Mouse (Mus musculus): ENCODE results near the gene Ndufb10. TPM values are rescaled to one million over a fixed set of nuclear protein-coding genes. Genes with fewer than 3 reads are reported as not detected.

The Ndufb10 gene
- polyA plus RNA-seq, 1 experiment from 2014 or later: 349 TPM

- 0 out of 2 replicates have a peak, but pooled peaks cover 6% of the 10 kb centered on the region for H3K4me1 ChIP-seq (ENCODE audit: control insufficient read depth, insufficient read depth, low read length)
- WGBS: 30% methylated on average over 4 of the region's 4 CpGs
- no peaks in the 10 kb centered on the region for H3K9me3 ChIP-seq (ENCODE audit: control insufficient read depth, low read length)
- peaks cover 47% of the 10 kb centered on the region for H3K27me3 ChIP-seq (ENCODE audit: control insufficient read depth, insufficient read depth, low read length)
- no peak overlapping the region for H3K4me2 ChIP-seq (ENCODE audit: low read depth, low read length)
- no peak overlapping the region for H3K27ac ChIP-seq (ENCODE audit: low read depth, low read length)
- H3K9ac ChIP-seq (replicated peaks; ENCODE audit: low read depth, low read length): no peak overlapping the region
- H3K4me3 ChIP-seq (ENCODE audit: low read depth, low read length): no peak overlapping the region
- no peaks in the 10 kb centered on the region for H3K36me3 ChIP-seq (ENCODE audit: control insufficient read depth, insufficient read depth, low read length)
- ATAC-seq (ENCODE audit: low read depth): no peak
These were observed 27.2 kb upstream of the Ndufb10 start for GRCm38 (mm10) chr17:24751528-24751927.

DNA sequence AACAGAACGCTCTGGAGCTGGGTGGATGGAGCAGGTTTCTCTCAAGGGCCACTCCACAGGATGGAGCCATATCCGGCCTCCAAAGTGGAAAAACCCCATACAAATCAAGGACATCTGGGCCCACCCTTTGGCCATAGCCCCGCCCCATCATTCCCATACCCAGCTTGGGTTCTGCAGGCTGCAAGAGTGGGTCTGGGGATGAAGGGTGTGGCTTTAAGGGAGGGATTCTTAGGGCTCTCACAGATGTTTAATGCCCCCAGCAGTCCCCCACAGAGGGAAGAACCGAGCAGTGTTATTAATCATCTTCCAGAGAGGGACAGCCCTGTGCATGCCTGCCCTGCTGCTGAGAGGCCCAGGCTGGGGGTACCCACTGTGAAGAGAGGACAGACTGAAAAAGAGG, 22.7 kb upstream of the Ndufb10 start:
- Histone ChIP-seq H3K4me2 (ENCODE audit: low read depth, low read length) (no peak overlapping the region), H3K4me3 (ENCODE audit: low read depth, low read length) (no peak overlapping the region), H3K9ac (replicated peaks; ENCODE audit: low read depth, low read length) (0 out of 2 replicates have a peak overlapping the region, but pooled peaks have one; percentile 16), H3K9me3 (ENCODE audit: control insufficient read depth, low read length) (no peaks in the 10 kb centered on the region), H3K27ac (ENCODE audit: low read depth, low read length) (no peak overlapping the region), H3K4me1 (ENCODE audit: control insufficient read depth, insufficient read depth, low read length) (no peaks in the 10 kb centered on the region), H3K36me3 (ENCODE audit: control insufficient read depth, insufficient read depth, low read length) (no peaks in the 10 kb centered on the region), H3K27me3 (ENCODE audit: control insufficient read depth, insufficient read depth, low read length) (peaks cover 19% of the 10 kb centered on the region)
- 41% methylated on average over 4 of the region's 4 CpGs for WGBS
- ATAC-seq (ENCODE audit: low read depth): no peak

- Histone ChIP-seq H3K9me3 (ENCODE audit: control insufficient read depth, low read length) (no peaks in the 10 kb centered on the region), H3K36me3 (ENCODE audit: control insufficient read depth, insufficient read depth, low read length) (no peaks in the 10 kb centered on the region), H3K9ac (replicated peaks; ENCODE audit: low read depth, low read length) (no peak overlapping the region), H3K4me1 (ENCODE audit: control insufficient read depth, insufficient read depth, low read length) (no peaks in the 10 kb centered on the region), H3K4me3 (ENCODE audit: low read depth, low read length) (no peak overlapping the region), H3K27ac (ENCODE audit: low read depth, low read length) (no peak overlapping the region), H3K27me3 (ENCODE audit: control insufficient read depth, insufficient read depth, low read length) (peaks cover 10% of the 10 kb centered on the region), H3K4me2 (ENCODE audit: low read depth, low read length) (no peak overlapping the region)
- ATAC-seq (ENCODE audit: low read depth): peak; percentile 90
- 18% methylated on average over 7 of the region's 7 CpGs for WGBS
These were observed 21.5 kb upstream of the Ndufb10 start for GRCm38 (mm10) chr17:24745526-24746497.

GRCm38 (mm10) chr17:24744381-24744780, 20.1 kb upstream of the Ndufb10 start:
- H3K4me1 ChIP-seq (ENCODE audit: control insufficient read depth, insufficient read depth, low read length): no peaks in the 10 kb centered on the region
- ATAC-seq (ENCODE audit: low read depth): no peak
- no peak overlapping the region for H3K4me3 ChIP-seq (ENCODE audit: low read depth, low read length)
- 78% methylated on average over 3 of the region's 3 CpGs for WGBS
- no peaks in the 10 kb centered on the region for H3K36me3 ChIP-seq (ENCODE audit: control insufficient read depth, insufficient read depth, low read length)
- H3K9me3 ChIP-seq (ENCODE audit: control insufficient read depth, low read length): no peaks in the 10 kb centered on the region
- no peaks in the 10 kb centered on the region for H3K27me3 ChIP-seq (ENCODE audit: control insufficient read depth, insufficient read depth, low read length)
- no peak overlapping the region for H3K9ac ChIP-seq (replicated peaks; ENCODE audit: low read depth, low read length)
- no peak overlapping the region for H3K27ac ChIP-seq (ENCODE audit: low read depth, low read length)
- no peak overlapping the region for H3K4me2 ChIP-seq (ENCODE audit: low read depth, low read length)

- Histone ChIP-seq H3K36me3 (ENCODE audit: control insufficient read depth, insufficient read depth, low read length) (no peaks in the 10 kb centered on the region), H3K27ac (ENCODE audit: low read depth, low read length) (no peak overlapping the region), H3K4me3 (ENCODE audit: low read depth, low read length) (no peak overlapping the region), H3K4me1 (ENCODE audit: control insufficient read depth, insufficient read depth, low read length) (no peaks in the 10 kb centered on the region), H3K27me3 (ENCODE audit: control insufficient read depth, insufficient read depth, low read length) (no peaks in the 10 kb centered on the region), H3K4me2 (ENCODE audit: low read depth, low read length) (no peak overlapping the region), H3K9ac (replicated peaks; ENCODE audit: low read depth, low read length) (no peak overlapping the region), H3K9me3 (ENCODE audit: control insufficient read depth, low read length) (no peaks in the 10 kb centered on the region)
- no peak for ATAC-seq (ENCODE audit: low read depth)
- 72% methylated on average over 5 of the region's 5 CpGs for WGBS
These were observed 19.6 kb upstream of the Ndufb10 start for GRCm38 (mm10) chr17:24743896-24744295.

DNA sequence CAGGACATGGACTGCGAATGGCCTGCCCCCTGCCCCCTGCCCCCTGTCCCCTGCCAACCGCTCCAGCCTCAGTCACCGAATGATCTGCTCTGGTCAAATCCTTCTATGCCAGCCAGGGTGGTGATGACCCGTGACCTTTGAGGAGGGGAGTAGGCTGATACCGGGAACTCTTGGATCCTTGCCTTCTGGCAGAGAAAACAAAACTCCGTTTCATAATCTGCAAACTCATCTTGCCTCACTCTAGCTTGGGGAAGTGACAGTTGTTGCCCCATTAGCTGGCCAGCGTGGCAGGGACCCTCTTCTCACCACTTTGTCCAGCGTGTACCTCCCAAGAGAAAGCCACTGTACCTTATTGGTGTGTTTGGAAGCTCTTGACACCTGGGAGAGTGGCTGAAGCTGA, 18.0 kb upstream of the Ndufb10 start:
- ATAC-seq (ENCODE audit: low read depth): no peak
- Histone ChIP-seq H3K9ac (replicated peaks; ENCODE audit: low read depth, low read length) (no peak overlapping the region), H3K27me3 (ENCODE audit: control insufficient read depth, insufficient read depth, low read length) (no peaks in the 10 kb centered on the region), H3K36me3 (ENCODE audit: control insufficient read depth, insufficient read depth, low read length) (no peaks in the 10 kb centered on the region), H3K4me1 (ENCODE audit: control insufficient read depth, insufficient read depth, low read length) (no peaks in the 10 kb centered on the region), H3K4me2 (ENCODE audit: low read depth, low read length) (no peak overlapping the region), H3K9me3 (ENCODE audit: control insufficient read depth, low read length) (no peaks in the 10 kb centered on the region), H3K4me3 (ENCODE audit: low read depth, low read length) (no peak overlapping the region), H3K27ac (ENCODE audit: low read depth, low read length) (no peak overlapping the region)
- WGBS: 82% methylated on average over 8 of the region's 8 CpGs

- Histone ChIP-seq H3K27ac (ENCODE audit: low read depth, low read length) (no peak overlapping the region), H3K27me3 (ENCODE audit: control insufficient read depth, insufficient read depth, low read length) (no peaks in the 10 kb centered on the region), H3K9me3 (ENCODE audit: control insufficient read depth, low read length) (no peaks in the 10 kb centered on the region), H3K9ac (replicated peaks; ENCODE audit: low read depth, low read length) (no peak overlapping the region), H3K36me3 (ENCODE audit: control insufficient read depth, insufficient read depth, low read length) (no peaks in the 10 kb centered on the region), H3K4me2 (ENCODE audit: low read depth, low read length) (no peak overlapping the region), H3K4me1 (ENCODE audit: control insufficient read depth, insufficient read depth, low read length) (peaks cover 5% of the 10 kb centered on the region; the same call in 1 of the 2 replicates), H3K4me3 (ENCODE audit: low read depth, low read length) (no peak overlapping the region)
- WGBS: 83% methylated on average over 8 of the region's 8 CpGs
- ATAC-seq (ENCODE audit: low read depth): no peak
These were observed 15.6 kb upstream of the Ndufb10 start for GRCm38 (mm10) chr17:24739926-24740325.

- no peaks in the 10 kb centered on the region for H3K36me3 ChIP-seq (ENCODE audit: control insufficient read depth, insufficient read depth, low read length)
- peaks cover 5% of the 10 kb centered on the region; the same call in 1 of the 2 replicates for H3K4me1 ChIP-seq (ENCODE audit: control insufficient read depth, insufficient read depth, low read length)
- no peak overlapping the region for H3K27ac ChIP-seq (ENCODE audit: low read depth, low read length)
- no peak overlapping the region for H3K9ac ChIP-seq (replicated peaks; ENCODE audit: low read depth, low read length)
- no peak overlapping the region for H3K4me2 ChIP-seq (ENCODE audit: low read depth, low read length)
- ATAC-seq (ENCODE audit: low read depth): no peak
- H3K9me3 ChIP-seq (ENCODE audit: control insufficient read depth, low read length): no peaks in the 10 kb centered on the region
- no peak overlapping the region for H3K4me3 ChIP-seq (ENCODE audit: low read depth, low read length)
- no peaks in the 10 kb centered on the region for H3K27me3 ChIP-seq (ENCODE audit: control insufficient read depth, insufficient read depth, low read length)
- 85% methylated on average over 4 of the region's 4 CpGs for WGBS
These were observed 14.0 kb upstream of the Ndufb10 start for GRCm38 (mm10) chr17:24738238-24738637.

- H3K27ac ChIP-seq (ENCODE audit: low read depth, low read length): no peak overlapping the region
- 25% methylated on average over 8 of the region's 8 CpGs for WGBS
- no peaks in the 10 kb centered on the region for H3K9me3 ChIP-seq (ENCODE audit: control insufficient read depth, low read length)
- H3K36me3 ChIP-seq (ENCODE audit: control insufficient read depth, insufficient read depth, low read length): no peaks in the 10 kb centered on the region
- ATAC-seq (ENCODE audit: low read depth): no peak
- H3K4me2 ChIP-seq (ENCODE audit: low read depth, low read length): peak overlapping the region; percentile 47
- peak overlapping the region; percentile 41 for H3K4me3 ChIP-seq (ENCODE audit: low read depth, low read length)
- no peaks in the 10 kb centered on the region for H3K27me3 ChIP-seq (ENCODE audit: control insufficient read depth, insufficient read depth, low read length)
- peaks cover 5% of the 10 kb centered on the region; the same call in 1 of the 2 replicates for H3K4me1 ChIP-seq (ENCODE audit: control insufficient read depth, insufficient read depth, low read length)
- H3K9ac ChIP-seq (replicated peaks; ENCODE audit: low read depth, low read length): no peak overlapping the region
These were observed 13.0 kb upstream of the Ndufb10 start for GRCm38 (mm10) chr17:24737135-24737810.
